Mouse (Mus musculus) kidney, adult 2 months (tissue): ENCODE data around the gene Zfp398.

Experiments
- CTCF ChIP-seq: fragments of 200-500 bp; conservative IDR thresholded peaks from 2 replicates; pipeline ENCODE4 v1.5.1; 2011; ENCODE audit warnings: low read depth, mild to moderate bottlenecking, control low read depth, low read length, moderate library complexity, mixed read lengths; ENCODE audit not compliant: insufficient read depth, insufficient read length
- POLR2A ChIP-seq: fragments of 200-500 bp; IDR thresholded peaks from one replicate; pipeline ENCODE4 v1.6.1; 2011; ENCODE audit warnings: low read depth, low read length, control low read depth

GRCm38 (mm10) chr6:47811324-47811723 lies 24.1 kb upstream of the Zfp398 start:
- TF ChIP-seq POLR2A, result no peak
- TF ChIP-seq CTCF, result no peak
